Mouse (Mus musculus) cortical plate, adult 2 months (tissue): ENCODE measurements around the gene Nabp2. TPM values are rescaled to one million over a fixed set of nuclear protein-coding genes. Genes with fewer than 3 reads are reported as not detected.

Source experiments
- H3K27ac ChIP-seq: fragments of 200-500 bp; 2 replicates; pipeline ENCODE4 v1.5.1; 2012; ENCODE audit warnings: low read length, control low read depth, inconsistent platforms; ENCODE audit not compliant: insufficient read depth
- H3K4me1 ChIP-seq: fragments of 200-500 bp; 2 replicates; pipeline ENCODE4 v1.6.1; 2011; ENCODE audit warnings: low read length; ENCODE audit not compliant: control insufficient read depth, insufficient read depth
- H3K4me3 ChIP-seq: fragments of 200-500 bp; 2 replicates; pipeline ENCODE4 v1.5.1; 2011; ENCODE audit warnings: mild to moderate bottlenecking, low read length, control low read depth; ENCODE audit not compliant: insufficient read depth
- CTCF ChIP-seq: fragments of 200-500 bp; IDR thresholded peaks from 2 replicates; pipeline ENCODE4 v1.5.1; 2011; ENCODE audit warnings: mild to moderate bottlenecking, control low read depth, low read length; ENCODE audit not compliant: insufficient read depth; ENCODE audit errors: extremely low read depth
- POLR2A ChIP-seq: fragments of 200-500 bp; IDR thresholded peaks from 2 replicates; pipeline ENCODE4 v1.6.1; 2011; ENCODE audit warnings: mild to moderate bottlenecking, low read length, control low read depth; ENCODE audit not compliant: insufficient read depth; ENCODE audit errors: extremely low read depth
- polyA plus RNA-seq: library from polyadenylated mRNA; depleted of rRNA; stranded (reverse); fragments of >200 nt; gene quantifications from 2 replicates; pipeline ENCODE4 v1.2.3, GENCODE M21; 2012

Gene Nabp2
- polyA plus RNA-seq, 1 experiment, result 83.4 TPM

DNA sequence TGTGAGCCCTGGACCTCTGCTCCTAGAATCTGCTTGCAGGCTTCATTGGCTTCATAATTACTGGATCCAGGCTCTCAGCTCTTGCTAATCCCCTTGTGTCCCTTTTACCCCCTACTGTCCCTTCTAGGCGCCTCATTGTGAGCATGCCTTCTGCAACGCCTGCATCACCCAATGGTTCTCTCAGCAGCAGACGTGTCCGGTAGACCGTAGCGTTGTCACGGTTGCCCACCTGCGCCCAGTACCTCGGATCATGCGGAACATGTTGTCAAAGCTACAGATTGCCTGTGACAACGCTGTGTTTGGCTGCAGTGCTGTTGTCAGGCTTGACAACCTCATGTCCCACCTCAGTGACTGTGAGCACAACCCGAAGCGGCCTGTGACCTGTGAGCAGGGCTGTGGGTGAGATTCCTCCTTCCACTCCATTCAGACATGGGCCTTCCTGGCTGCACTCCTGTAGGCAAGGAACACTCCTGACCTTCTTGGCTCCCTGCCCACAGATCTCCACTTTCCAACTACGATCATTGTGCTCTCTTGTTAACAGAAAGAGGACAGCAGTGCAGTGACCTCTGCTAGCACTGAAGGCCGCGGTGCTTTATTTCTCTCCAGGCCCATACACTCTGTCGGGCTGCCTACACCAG is 24.0 kb upstream of the Nabp2 start:
- TF ChIP-seq CTCF, result no peak
- no peak for TF ChIP-seq POLR2A
- Histone ChIP-seq H3K4me1 (peaks cover 3% of the 10 kb centered on the region), H3K4me3 (no peak overlapping the region), H3K27ac (no peak overlapping the region)

DNA sequence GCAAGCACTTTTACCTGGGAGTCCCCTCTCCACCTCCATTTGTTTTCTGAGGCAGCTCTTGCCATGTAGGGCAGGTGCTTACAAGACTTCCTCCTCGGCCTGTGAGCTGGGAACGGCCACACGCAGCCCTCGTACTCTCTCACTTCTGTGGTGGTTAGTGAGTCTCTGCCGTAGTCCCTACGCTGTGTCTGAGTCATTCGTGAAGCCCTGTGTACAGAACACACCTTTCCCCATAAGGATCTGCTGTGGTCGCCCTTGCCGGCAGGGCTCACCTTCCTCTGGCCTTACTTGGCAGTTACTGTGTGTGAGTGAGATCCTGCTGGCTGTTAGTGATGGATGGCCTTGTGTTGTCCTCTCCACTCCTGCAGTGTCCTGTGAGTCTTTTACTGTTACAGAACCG is 23.4 kb upstream of the Nabp2 start:
- Histone ChIP-seq H3K27ac (no peak overlapping the region), H3K4me3 (no peak overlapping the region), H3K4me1 (no peaks in the 10 kb centered on the region; the same call in 1 of the 2 replicates)
- TF ChIP-seq POLR2A (no peak), CTCF (no peak)

DNA sequence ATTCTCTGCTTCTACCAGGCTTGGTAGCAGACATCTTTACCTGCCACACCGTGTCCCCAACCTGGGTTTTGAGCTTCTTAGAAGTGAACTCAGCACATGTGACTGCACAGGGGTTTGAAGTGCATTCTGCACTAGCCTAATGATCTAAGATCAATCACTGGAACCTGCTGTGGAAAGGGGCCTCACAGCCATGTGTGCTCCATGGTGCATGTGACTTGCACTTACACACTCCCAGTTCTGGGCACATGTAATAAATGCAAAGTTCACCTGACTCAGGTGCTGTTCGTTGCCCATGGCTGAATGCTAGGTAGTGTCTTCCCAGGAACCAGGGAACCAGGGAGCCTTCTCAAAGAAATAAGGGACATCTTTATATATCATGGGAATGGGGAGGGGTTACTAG is 22.1 kb upstream of the Nabp2 start:
- Histone ChIP-seq H3K4me3 (no peak overlapping the region), H3K27ac (no peak overlapping the region)
- TF ChIP-seq CTCF, result no peak
- no peak for TF ChIP-seq POLR2A

GRCm38 (mm10) chr10:128429454-128429853 is 18.2 kb upstream of the Nabp2 start:
- TF ChIP-seq POLR2A, result no peak
- TF ChIP-seq CTCF, result no peak
- Histone ChIP-seq H3K27ac (no peak overlapping the region), H3K4me3 (no peak overlapping the region), H3K4me1 (no peaks in the 10 kb centered on the region)

More for the DNA sequence above, 22.1 kb upstream of the Nabp2 start:
- no peaks in the 10 kb centered on the region; the same call in 1 of the 2 replicates for H3K4me1 ChIP-seq

- Histone ChIP-seq H3K27ac (no peak overlapping the region), H3K4me1 (no peaks in the 10 kb centered on the region), H3K4me3 (no peak overlapping the region)
- no peak for TF ChIP-seq POLR2A
- no peak for TF ChIP-seq CTCF
Observed at GRCm38 (mm10) chr10:128429052-128429451, 17.8 kb upstream of the Nabp2 start.

DNA sequence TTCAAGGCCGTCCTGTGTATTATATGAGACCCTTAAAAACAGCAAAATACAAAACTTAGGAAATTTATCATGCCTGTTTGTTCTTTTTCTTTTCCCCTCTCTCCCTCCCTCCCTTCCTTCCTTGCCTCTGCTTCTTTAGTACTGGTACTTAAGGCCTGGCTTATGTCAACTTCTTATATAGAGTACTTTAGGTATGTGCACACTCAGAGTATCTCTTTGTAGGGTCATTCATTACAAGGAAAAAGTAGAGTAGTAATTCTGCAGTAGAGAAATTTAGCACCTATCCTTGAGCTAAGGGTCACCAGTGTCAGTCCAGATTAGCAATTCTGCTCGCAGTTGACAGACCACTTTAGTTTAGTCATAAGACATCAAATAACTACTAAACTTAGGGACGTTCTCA is 14.0 kb upstream of the Nabp2 start:
- TF ChIP-seq POLR2A (no peak), CTCF (no peak)
- Histone ChIP-seq H3K4me1 (no peaks in the 10 kb centered on the region), H3K27ac (no peak overlapping the region)

DNA sequence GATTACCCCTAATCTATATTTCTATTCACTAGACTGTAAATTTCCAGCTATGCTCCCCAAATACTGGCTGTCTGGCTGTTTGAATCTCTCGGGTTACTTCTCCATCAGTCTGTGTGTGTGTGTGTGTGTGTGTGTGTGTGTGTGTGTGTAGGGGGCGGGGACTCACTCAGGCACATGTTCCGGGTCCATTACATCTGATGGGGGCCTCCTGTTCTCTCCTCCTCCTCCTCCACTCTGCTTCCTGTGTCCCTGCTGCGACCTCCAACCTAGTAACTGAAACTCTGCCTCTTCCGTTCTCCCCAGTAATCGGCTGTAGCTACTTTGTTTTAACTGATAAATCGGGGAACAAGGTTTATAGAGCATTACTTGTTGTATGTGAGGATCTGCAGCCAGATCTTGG is 13.3 kb upstream of the Nabp2 start:
- no peak for TF ChIP-seq CTCF
- no peak for TF ChIP-seq POLR2A
- no peak overlapping the region for H3K27ac ChIP-seq
- H3K4me1 ChIP-seq, result no peaks in the 10 kb centered on the region
- H3K4me3 ChIP-seq, result no peak overlapping the region

More for the DNA sequence above, 14.0 kb upstream of the Nabp2 start:
- H3K4me3 ChIP-seq, result no peak overlapping the region

- no peaks in the 10 kb centered on the region for H3K4me1 ChIP-seq
- no peak for TF ChIP-seq POLR2A
- no peak overlapping the region for H3K4me3 ChIP-seq
Observed at GRCm38 (mm10) chr10:128422426-128422825, 11.1 kb upstream of the Nabp2 start.

GRCm38 (mm10) chr10:128414848-128415247 is 3.6 kb upstream of the Nabp2 start:
- H3K4me3 ChIP-seq, result no peak overlapping the region
- no peak overlapping the region for H3K27ac ChIP-seq
- TF ChIP-seq POLR2A (no peak), CTCF (no peak)
- H3K4me1 ChIP-seq, result peaks cover 7% of the 10 kb centered on the region; the same call in 1 of the 2 replicates

More at GRCm38 (mm10) chr10:128422426-128422825, 11.1 kb upstream of the Nabp2 start:
- no peak overlapping the region for H3K27ac ChIP-seq

GRCm38 (mm10) chr10:128413076-128413475 is 1.8 kb upstream of the Nabp2 start:
- TF ChIP-seq POLR2A (no peak), CTCF (no peak)
- Histone ChIP-seq H3K4me3 (peak overlapping the region; percentile 78; the same call in 1 of the 2 replicates), H3K27ac (no peak overlapping the region), H3K4me1 (peaks cover 7% of the 10 kb centered on the region; the same call in 1 of the 2 replicates)
